Mouse (Mus musculus) embryonic facial prominence, embryonic 10.5 days (tissue): ENCODE data around the gene Agk. TPM values are rescaled to one million over a fixed set of nuclear protein-coding genes. Genes with fewer than 3 reads are reported as not detected.
A peak's percentile ranks its signal among the peaks of the same experiment; 100 is the strongest.

Experiments
- DNase-seq: peaks from one replicate; pipeline ENCODE4 v3.0.0-alpha.2; 2017; ENCODE audit warnings: low spot score
- H3K27ac ChIP-seq: fragments of 300-500 bp; sonication (generic); replicated peaks from 2 replicates; pipeline ENCODE4 v1.5.1; 2016; ENCODE audit warnings: mild to moderate bottlenecking
- H3K27me3 ChIP-seq: fragments of 300-500 bp; sonication (generic); replicated peaks from 2 replicates; pipeline ENCODE4 v1.6.1; 2016; ENCODE audit warnings: low read depth, mild to moderate bottlenecking; ENCODE audit not compliant: poor library complexity, severe bottlenecking
- H3K36me3 ChIP-seq: fragments of 300-500 bp; sonication (generic); replicated peaks from 2 replicates; pipeline ENCODE4 v1.6.1; 2016; ENCODE audit warnings: mild to moderate bottlenecking, moderate library complexity
- H3K4me1 ChIP-seq: fragments of 300-500 bp; sonication (generic); 2 replicates; pipeline ENCODE4 v1.6.1; 2016
- H3K4me3 ChIP-seq: fragments of 300-500 bp; sonication (generic); 2 replicates; pipeline ENCODE4 v1.5.1; 2016; ENCODE audit warnings: mild to moderate bottlenecking, moderate library complexity
- H3K9me3 ChIP-seq: fragments of 300-500 bp; sonication (generic); 2 replicates; pipeline ENCODE4 v1.6.1; 2016; ENCODE audit warnings: mild to moderate bottlenecking
- WGBS: fragments of 180-500 bp; shearing (Covaris S2); methylation state at CpG from one replicate; pipeline ENCODE4 v1.1.7; 2016; 5-methylcytosine and 5-hydroxymethylcytosine counted together
- polyA plus RNA-seq: library from polyadenylated mRNA; unstranded; fragments of >200 nt; fragmentation: Nextera tagmentation; extraction: Ambion mirVana; gene quantifications from 2 replicates; pipeline ENCODE4 v1.2.1, GENCODE M21; 2016

The Agk gene
- polyA plus RNA-seq, 1 experiment from 2014 or later, result 50.6 TPM

GRCm38 (mm10) chr6:40435151-40436046 lies 110.4 kb downstream of the Agk start:
- peak overlapping the region; percentile 94 for H3K27ac ChIP-seq
- H3K9me3 ChIP-seq, result no peaks in the 10 kb centered on the region
- DNase-seq, result peak; percentile 74
- H3K27me3 ChIP-seq, result peaks cover 32% of the 10 kb centered on the region
- H3K4me1 ChIP-seq, result peaks cover 18% of the 10 kb centered on the region
- peak overlapping the region; percentile 83 for H3K4me3 ChIP-seq
- H3K36me3 ChIP-seq, result no peaks in the 10 kb centered on the region
- WGBS, result under 1% methylated on average over 72 of the region's 72 CpGs

DNA sequence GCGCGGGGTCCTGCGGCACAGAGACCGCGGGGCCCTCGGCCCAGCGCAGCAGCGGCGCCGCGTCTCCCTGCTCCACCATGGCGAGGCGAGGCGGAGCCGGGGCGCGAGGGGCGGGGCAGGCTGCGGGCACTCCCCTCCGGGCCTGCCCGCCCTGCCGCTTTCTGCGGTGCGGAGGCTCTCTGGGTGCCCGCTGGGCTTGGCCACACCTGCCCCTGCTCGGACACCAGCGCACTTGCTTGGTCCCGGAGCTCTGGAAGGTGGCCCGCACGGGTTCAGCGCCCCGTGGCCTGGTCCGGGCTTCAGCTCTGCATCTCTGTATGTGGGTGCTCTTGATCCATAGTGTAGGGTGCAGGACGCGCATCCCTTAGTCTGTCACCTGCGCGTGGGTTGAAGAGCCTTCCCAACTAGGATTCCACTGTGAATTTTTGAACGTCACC lies 111.1 kb downstream of the Agk start, which contains the start of gene E330009J07Rik:
Gene E330009J07Rik, minus strand, starts transcription at position 89 of the 437 bp plus-strand sequence.
- H3K9me3 ChIP-seq, result no peaks in the 10 kb centered on the region
- peak within 1 kb of the TSS; percentile 94 for H3K27ac ChIP-seq
- DNase-seq, result peak; percentile 88
- H3K36me3 ChIP-seq, result no peaks in the 10 kb centered on the region
- peaks cover 36% of the 10 kb centered on the region for H3K27me3 ChIP-seq
- H3K4me3 ChIP-seq, result peak within 1 kb of the TSS; percentile 83
- peaks cover 18% of the 10 kb centered on the region for H3K4me1 ChIP-seq
- under 1% methylated on average over 38 of the region's 38 CpGs for WGBS

GRCm38 (mm10) chr6:40438936-40439335 lies 114.0 kb downstream of the Agk start, which contains the start of gene Wee2:
Wee2 (plus strand) TSS chr6:40439088.
- Histone ChIP-seq H3K4me3 (no peak within 1 kb of the TSS), H3K4me1 (peaks cover 18% of the 10 kb centered on the region), H3K9me3 (no peaks in the 10 kb centered on the region), H3K27me3 (peaks cover 49% of the 10 kb centered on the region), H3K36me3 (no peaks in the 10 kb centered on the region), H3K27ac (no peak within 1 kb of the TSS)
- no peak for DNase-seq
- WGBS, result 84% methylated on average over 5 of the region's 5 CpGs

DNA sequence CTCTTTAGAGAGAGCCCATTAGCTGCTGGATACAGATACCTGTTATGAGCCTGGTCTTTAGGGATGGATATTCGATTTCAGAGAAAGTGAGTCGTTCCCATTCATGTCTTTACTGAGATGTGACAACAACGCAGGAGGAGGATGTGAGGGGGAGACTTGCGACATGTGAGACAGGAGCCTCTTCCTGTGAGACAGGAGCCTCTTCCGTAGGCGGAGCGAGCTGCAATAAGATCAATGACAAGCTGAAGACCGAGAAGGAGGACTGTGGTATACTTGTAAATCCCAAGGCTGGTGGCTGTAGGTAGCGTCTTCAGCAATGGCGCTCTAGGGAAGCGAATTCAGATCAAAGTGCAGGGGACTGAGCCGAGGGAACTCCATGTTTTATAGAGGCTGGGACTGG lies 114.8 kb downstream of the Agk start:
- peaks cover 11% of the 10 kb centered on the region for H3K4me1 ChIP-seq
- peaks cover 49% of the 10 kb centered on the region for H3K27me3 ChIP-seq
- no peaks in the 10 kb centered on the region for H3K9me3 ChIP-seq
- no peaks in the 10 kb centered on the region for H3K36me3 ChIP-seq
- DNase-seq, result no peak
- 51% methylated on average over 12 of the region's 12 CpGs for WGBS
- H3K27ac ChIP-seq, result no peak overlapping the region
- no peak overlapping the region for H3K4me3 ChIP-seq

- H3K36me3 ChIP-seq, result no peaks in the 10 kb centered on the region
- 86% methylated on average over 3 of the region's 3 CpGs for WGBS
- peaks cover 49% of the 10 kb centered on the region for H3K27me3 ChIP-seq
- peaks cover 2% of the 10 kb centered on the region for H3K4me1 ChIP-seq
- no peaks in the 10 kb centered on the region for H3K9me3 ChIP-seq
- no peak overlapping the region for H3K27ac ChIP-seq
- no peak overlapping the region for H3K4me3 ChIP-seq
- DNase-seq, result no peak
Measured at GRCm38 (mm10) chr6:40441276-40441675, 116.3 kb downstream of the Agk start.

DNA sequence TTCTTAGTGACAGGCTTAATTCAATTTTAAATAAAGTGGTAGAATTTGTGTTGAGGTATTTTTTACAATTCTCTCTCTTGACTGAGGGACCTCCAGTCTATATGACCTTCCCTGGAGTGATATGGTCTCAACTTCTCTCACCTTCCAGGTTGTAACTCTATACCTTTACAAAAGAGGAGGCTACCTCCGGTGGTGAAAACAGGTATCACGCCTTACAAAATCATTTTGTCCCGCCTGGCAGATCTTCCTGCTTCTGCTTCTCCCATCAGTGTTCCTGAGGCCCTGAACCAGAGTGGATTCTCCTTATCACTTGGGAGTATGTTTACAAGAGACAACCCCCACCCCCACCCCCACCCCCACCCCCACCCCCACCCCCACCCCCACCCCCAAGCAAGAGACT lies 116.8 kb downstream of the Agk start:
- no peak overlapping the region for H3K4me3 ChIP-seq
- no peak overlapping the region for H3K27ac ChIP-seq
- no peaks in the 10 kb centered on the region for H3K4me1 ChIP-seq
- peaks cover 50% of the 10 kb centered on the region for H3K27me3 ChIP-seq
- H3K36me3 ChIP-seq, result no peaks in the 10 kb centered on the region
- H3K9me3 ChIP-seq, result no peaks in the 10 kb centered on the region
- no peak for DNase-seq
- WGBS, result 35% methylated on average over 3 of the region's 3 CpGs

DNA sequence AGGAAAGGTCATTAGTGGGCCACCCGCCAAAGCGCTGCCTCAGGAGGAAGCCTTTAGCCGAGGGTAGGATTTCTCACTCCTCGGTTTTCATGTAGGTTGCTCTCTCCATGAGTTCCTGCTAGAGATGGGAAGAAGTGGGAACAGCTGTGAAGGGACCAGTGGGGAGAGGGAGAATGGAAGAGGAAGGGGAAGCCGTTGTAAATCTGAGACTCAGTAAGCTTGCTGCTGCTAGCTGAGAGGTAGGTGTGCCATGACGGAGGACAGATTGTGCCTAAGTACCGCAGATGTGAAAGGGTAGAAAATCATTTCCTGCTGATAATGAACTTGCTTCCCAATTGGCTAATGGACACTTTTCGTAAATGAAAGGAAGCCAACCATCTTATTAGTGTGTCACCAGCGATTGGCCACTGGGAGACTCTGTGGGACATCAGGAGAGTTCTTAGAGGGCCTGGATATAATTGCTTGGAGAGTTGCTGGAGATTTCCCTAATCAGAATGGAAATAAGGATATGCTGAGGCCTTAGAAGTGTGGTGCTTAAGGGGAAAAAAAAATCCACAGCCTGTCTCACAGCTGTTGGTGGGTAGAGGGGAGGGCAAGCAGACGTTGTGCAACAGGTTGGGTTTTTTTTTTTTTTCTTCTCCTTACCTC lies 118.4 kb downstream of the Agk start:
- Histone ChIP-seq H3K4me1 (no peaks in the 10 kb centered on the region), H3K27ac (no peak overlapping the region), H3K27me3 (peaks cover 34% of the 10 kb centered on the region), H3K9me3 (no peaks in the 10 kb centered on the region), H3K36me3 (no peaks in the 10 kb centered on the region), H3K4me3 (no peak overlapping the region)
- DNase-seq, result no peak
- WGBS, result 43% methylated on average over 10 of the region's 10 CpGs

Other genes starting within 250 kb of the Agk start
- 11.2 and 15.1 TPM in 2 replicates for gene E330009J07Rik, start 111.0 kb downstream of the Agk start, polyA plus RNA-seq
- gene Wee2, start 113.9 kb downstream of the Agk start, polyA plus RNA-seq, result not detected in 2 replicates
- 221 and 226 TPM in 2 replicates for gene Ssbp1, start 146.2 kb downstream of the Agk start, polyA plus RNA-seq
- 0.27 TPM in 1 of 2 replicates, not detected in the other for gene Tas2r137, start 166.1 kb downstream of the Agk start, polyA plus RNA-seq
- 0.15 TPM in 1 of 2 replicates, not detected in the other for gene Tas2r108, start 168.4 kb downstream of the Agk start, polyA plus RNA-seq
- gene Prss37, start 194.3 kb downstream of the Agk start, polyA plus RNA-seq, result not detected in 2 replicates
- 0.09 and 0.16 TPM in 2 replicates for gene Olfr461, start 229.9 kb downstream of the Agk start, polyA plus RNA-seq
- gene Olfr460, start 244.3 kb downstream of the Agk start, polyA plus RNA-seq, result not detected in 2 replicates